Mouse (Mus musculus) c-Kit-positive CD71-positive TER-119-positive erythroid progenitor cells, embryonic 14.5 days (primary cell): ENCODE measurements around the gene Lrrfip2.

Experiments used
- DNase-seq: peaks from one replicate; pipeline ENCODE4 v3.0.0-alpha.2; 2013; ENCODE audit warnings: low spot score

Gene Lrrfip2

DNA sequence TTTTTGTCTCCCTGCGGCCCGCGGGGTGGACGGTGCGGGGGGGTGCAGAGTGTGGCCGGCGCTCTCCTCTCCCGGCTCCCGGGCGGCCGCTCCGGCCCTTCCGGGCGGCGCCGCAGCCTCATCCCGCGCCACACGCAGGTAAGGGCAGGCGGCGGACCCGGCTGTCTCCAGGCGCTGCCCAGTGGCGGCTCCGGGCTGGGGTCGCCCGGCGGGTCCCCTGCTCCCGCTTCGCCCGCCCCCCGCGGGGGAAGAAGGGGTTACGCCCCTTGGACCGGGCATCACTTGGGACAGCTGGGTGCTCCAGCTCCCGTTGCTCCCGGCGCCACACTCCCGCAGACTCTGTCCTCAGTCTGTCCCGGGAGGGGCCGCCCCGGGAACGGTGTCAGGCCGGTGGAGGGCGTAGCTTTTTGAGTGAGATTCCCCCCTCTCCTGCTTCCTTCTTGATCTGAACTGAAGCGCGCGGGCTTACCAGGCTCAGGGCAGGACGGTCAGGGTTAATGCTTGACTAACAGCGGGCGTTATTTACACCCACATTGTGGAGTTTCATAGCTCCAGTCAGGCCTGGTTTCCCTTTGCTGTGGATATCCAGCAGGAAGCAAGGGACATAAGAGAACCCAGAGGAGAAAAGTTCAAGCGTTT, 979 bp downstream of the Lrrfip2 start:
- DNase-seq: no peak

DNA sequence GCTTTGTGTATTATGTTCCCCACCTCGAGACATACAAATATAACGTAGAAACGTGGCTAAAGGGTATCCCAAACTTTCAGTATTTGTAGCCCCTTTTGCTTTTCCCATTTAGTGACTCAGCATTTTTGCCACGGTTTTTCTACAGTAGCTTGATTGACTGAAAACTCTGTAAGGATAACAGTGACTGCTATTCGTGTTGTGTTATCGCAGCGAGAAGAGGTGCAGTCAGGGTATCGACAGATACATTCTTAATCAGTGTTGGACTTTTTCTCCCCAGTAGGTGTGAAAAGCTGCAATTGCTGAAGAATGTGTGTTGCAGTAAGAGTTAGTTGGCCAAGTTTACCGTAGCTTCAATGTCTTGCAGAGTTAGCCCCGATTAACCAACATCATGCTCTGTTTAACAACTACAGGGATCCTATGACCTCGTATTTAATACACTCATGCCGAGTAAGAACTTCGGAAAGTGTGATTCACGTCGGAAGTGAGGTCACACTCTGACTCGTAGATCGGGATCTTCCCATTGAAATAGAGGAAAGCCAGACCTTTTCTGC, 1.6 kb downstream of the Lrrfip2 start:
- peak; percentile 64 for DNase-seq

DNA sequence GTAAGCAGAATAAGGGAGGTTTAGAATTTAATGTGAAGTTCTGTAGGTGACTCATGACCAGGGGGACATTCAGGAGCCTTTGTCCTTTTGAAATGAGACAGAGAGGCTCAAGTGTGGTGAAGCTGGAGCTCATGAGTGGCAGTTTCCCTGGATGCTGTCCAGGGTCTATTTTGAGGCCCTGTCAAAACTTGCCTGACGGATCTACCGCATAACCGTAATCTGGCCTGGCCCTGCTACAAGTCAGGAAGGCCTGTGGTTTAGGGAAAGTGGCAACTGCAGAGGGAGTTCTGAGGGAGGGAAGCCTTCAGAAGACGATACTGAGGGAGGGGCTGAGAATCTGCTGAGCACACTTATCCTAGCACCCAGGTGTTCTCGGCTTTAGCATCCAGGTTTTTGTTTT, 5.1 kb downstream of the Lrrfip2 start:
- DNase-seq: no peak

DNA sequence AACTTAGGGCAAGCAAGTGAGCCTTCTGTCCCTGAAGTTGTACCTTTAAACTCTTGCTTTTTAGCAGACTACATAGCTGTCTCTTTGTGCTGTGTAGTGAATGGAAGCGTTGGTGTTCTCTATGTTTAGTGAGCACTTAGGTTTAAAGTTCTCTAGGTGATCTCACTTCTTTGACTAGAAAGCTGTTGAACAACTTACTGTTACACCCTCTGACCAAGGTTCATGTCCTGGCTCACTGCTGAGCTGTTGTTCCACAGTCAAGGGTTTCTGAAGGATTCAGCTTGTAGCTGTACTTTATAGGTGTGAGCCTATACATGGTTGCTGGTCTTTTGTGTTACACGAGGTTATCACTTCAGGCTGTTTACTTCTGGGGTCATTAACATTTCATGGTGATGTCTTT, 5.9 kb downstream of the Lrrfip2 start:
- DNase-seq: no peak

DNA sequence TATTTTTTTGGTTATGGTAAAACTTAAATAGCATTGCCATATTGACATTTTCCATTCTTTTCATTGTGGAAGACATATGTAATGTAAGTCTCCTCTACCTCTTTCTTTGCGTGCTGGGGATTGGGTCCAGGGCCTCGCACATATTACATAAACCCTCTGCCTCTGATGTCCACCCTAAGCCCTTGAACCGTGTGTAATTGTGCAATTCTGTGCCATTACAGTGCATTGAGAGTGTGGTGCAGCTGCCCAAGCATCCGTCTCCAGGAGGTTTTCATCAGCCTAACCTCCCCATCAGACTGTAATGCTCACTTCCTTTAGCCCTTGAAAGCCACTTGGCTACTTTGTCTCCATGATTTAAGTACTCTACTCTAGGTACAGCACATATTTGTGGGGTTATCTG, 7.0 kb downstream of the Lrrfip2 start:
- DNase-seq: no peak

DNA sequence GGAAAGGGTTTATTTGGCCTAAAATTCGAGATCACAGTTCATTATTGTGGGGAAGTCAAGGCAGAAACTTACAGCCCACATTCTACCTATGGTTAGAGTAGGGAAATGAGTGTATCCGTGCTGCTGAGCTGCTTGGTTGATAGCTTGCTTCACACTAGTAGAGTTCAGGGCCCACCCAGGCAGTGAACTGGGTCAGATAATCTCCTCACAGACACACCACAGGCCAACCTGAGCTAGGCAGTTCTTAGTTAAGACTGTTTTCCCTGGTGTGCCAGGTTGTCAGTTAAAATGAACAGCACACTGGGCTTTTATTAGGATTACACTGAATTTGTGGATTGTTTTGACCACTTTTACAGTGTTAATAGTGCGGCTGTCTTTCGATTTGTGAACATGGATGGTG, 9.3 kb downstream of the Lrrfip2 start:
- peak; percentile 44 for DNase-seq

DNA sequence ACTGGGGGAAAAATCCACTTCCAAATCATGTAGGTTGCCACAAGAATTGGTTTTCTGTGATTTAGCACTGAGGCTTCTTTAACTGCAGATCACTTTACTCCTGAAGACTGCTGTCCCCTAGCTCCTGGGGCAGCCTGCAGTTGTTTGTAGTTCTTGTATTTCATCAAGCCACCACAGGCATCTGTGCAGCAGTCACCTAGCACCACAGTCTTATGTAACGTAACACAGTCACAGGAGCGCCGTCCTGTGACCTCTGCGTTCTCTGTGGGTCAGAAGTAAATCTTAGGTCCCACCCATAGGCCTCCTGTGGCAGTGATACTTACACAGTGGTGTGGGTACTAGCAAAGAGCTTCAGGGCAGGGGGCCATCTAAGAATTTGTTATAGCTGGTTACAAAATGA, 10.4 kb downstream of the Lrrfip2 start:
- DNase-seq: no peak

DNA sequence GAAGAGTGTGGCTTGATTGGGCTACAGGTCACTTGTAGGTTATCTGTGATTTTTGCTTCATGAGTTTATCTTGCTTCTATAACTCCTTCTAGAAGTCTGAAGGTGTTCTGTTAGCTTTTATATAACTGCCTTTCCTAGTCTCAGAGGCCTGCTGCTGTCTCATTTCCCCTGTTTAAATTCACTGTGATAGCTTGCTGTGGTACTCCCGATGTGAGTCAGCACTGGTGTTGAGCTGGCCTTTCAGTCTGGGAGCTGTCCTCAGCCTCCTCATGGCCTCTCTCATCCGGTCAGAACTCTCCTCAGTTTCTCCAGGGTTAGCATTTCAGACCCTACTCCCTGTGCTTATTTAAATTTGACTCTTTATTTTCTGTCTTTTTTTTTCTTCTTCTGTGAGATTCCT, 12.7 kb downstream of the Lrrfip2 start:
- DNase-seq: no peak

DNA sequence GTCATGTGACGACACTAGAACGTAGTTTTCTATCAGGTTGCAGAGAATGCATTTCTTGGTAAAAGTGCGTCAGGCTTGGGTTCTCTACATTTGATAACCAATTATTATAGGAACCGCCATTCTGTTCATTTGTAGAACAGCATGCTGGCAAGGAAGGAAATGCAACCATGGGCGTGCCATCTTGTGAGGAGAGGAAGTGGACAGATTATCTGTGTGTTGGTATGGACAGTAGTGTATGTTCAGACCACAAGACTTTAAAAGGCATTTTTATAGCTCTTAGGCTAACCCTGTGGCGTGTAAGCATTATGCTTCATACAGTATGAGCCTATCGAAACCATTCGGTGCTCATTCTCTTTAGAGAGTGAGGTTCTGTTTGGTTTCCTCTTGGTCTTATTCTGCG, 20.8 kb downstream of the Lrrfip2 start:
- no peak for DNase-seq

DNA sequence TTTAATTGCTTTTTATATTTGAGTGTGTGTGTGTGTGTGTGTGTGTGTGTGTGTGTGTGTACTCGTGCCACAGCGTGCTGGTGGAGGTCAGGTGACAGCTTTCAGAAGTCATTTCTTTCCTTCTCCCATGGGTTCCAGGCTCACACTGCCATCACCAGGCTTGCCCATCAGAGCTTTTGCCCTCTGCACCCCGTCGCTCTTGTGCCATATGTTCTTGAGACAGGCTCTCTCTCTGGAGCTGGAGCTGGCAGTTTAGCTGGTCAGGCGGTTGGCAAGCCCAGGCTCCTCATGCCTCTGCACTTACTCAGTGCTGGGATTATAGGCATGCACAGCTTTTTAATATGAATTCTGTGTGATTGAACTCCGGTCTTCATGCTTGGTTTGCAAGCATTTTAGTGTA, 25.3 kb downstream of the Lrrfip2 start:
- no peak for DNase-seq

DNA sequence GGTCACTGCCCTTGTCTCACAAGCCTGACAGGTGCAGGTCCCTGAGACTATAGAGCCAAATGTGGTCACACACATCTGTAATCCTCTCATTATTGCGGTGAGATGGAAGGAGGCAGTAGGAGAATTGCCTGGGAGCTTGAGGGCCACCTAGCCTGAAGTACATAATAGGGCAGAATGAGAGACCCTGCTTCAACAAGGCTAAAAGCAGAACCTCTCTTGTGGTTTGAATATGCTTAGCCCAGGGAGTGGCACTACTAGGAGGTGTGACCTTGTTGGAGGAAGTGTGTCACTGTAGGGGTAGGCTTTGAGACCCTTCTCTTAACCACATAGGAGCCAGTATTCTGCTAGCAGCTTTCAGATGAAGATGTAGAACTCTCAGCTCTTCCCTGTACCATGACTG, 26.0 kb downstream of the Lrrfip2 start:
- no peak for DNase-seq

DNA sequence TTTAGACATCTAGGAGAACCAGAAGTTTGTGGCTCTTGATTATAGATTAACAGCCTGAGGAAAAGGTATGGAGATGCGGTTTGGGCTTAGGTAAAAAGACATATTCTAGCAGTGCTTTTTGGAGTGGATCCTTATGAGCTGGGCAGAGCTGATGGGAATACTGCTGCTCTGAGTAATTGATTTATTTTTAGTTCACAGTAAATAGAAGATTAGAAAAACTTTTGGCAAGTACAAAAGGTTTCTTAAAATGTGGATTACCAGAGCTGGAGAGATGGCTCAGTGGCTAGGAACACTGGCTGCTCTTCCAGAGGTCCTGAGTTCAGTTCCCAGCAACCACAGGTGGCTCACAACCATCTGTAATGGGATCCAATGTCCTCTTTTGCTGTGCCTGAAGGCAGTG, 27.3 kb downstream of the Lrrfip2 start:
- DNase-seq: no peak

DNA sequence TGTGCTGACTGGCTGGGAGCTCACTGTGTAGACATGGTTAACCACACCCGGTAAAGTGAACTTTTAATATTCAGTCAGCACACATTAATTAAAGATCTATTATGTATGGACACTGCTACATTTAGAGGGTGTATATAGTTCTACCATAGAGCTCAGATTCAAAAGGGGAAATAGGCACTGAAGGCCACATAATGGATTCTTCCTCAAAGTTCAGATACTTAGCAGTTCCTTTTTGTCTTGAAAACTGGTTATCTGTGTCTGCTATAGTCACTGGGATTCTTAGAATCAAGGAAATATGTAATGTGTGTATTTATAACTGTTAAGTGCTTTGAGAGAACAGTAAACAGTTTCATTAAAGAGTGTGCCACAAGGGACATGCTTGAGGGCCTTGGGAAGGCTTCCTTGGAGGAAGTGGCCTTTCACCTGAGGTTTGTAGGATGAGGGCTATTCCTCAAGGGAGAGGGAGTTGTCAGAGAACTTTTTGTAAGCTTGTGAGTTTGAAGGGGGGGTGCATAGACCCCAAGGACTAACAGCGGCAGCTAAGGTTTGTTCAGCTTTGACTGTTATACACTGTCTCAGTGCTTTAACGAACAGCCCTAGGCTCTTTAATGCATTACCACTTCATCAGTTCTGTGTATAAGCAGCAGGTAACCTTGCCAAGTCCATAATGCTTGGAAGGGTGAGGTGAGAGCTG, 28.3 kb downstream of the Lrrfip2 start:
- DNase-seq: no peak

DNA sequence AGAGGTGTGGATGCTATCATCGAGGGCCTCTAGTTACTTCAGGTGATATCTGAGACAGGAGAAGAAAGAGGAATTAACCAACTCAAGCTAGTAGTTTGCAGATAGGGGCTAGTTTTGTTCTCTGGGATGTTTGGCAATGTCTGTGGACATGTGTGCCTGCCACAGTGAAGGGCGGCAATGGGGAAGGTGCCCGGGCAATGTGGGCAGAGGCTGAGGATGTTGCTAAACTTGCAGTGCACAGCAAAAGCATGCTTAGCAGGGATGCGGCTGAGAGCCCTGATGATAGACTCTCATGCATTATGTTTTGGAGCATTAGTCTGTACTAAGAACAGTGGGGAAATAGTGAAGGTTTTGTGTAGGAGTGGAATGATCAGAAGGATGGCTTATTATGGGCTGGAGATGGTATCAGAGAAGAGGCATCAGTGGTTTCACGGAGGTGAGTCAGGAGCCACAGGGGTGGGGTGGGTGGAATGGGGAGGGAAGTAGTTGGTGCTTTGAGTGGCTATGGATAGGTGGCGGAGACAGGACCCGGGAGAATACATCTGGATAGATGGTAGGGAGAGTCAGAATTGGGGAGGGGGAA, 28.9 kb downstream of the Lrrfip2 start:
- DNase-seq: no peak

DNA sequence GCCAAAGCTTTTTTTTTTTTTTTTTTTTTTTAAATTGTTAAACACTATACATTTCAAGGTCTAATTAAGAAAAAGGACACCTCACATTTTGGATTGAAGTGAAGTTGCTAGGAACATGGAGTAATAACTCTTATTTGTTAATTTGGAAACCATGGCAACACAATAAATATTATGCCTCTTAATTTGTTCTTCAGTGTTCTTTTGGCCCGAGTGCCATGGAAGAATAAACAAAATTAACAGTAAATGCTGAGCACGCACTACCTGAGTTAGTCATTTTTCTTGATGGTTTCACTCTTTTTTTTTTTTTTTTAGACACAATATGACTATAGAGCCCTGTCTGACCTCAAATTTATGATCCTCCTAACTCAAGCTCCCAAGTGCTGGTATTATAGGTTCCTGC, 30.6 kb downstream of the Lrrfip2 start:
- DNase-seq: no peak

DNA sequence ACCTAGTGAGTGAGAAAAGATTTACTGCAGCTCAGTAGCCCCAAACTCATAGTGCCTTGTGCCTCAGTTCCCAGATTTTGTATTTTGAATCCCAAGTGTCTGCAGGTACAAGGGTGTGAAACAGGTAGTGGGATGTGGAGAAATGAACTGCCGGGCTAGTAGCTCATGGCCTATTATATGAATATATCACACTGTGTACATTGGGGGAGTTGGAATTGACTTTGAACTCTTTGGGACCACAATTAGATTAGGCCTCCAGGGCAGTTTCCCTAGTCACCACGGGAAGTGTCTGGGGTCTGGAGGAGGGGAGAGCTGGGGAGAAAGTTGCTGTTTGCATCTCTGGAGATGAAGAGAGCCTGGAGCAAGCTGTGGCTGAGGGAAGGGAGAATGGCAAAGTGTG, 31.0 kb downstream of the Lrrfip2 start:
- no peak for DNase-seq

DNA sequence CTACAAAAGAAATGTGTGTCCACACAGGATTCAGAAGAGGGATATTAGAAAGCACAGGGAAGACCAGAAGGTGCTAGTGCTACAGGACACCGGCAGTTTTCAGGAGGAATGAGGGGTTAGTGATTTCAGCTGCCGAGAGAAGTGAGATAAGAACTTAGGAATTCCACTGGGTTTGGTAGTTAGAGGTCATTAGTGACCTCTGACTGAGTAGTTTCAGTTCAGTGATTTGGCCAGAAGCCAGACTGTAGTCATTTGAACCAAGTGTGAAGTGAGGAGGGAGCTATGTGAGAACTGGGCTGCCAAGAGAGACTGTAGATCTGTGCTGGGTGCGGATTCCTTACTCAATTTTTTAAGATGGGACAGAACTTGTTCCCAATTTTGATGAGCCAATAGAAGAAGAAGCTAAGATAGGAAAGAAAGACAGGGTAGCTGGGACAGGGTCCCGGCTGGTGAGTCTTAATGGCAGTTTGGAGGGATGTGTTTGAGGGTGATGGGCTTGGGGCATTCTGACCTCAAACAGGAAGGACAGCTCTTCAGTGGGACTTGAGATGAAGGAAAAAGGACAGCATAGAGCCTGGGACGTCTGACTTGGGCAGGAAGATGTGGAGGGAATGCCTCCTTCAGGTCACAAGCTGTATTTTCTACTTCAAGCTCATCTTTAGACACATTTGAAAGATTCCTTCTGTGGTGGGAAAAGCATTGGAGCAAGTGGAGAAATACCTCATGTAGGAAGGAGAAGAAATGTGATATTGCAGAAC, 32.0 kb downstream of the Lrrfip2 start:
- DNase-seq: no peak

DNA sequence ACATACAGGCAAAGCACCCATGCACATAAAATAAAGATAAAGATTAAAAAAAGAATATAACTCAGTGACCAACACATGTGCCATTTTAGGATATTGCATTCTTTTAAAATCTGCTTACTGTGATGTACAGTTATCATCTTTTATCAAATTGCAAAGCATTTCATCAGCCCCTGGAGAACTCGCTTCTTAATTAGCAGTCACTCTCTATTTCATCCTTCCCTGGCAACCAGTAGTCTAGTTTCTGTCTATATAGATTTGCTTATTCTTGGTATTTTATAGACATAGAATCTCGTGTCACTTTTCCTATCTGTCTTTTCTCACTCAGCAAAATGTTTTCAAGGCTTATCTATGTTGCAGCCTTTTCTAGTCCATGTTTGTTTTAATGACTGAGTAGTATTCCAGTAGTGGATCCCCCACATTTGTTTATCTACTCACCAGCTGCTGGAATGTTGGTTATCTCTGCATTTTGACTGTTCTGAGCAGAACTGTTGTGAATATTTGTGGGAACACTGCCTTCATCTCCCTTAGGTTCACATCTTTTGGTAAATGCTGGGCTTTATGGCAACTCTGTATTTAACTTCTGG, 35.0 kb downstream of the Lrrfip2 start:
- no peak for DNase-seq

DNA sequence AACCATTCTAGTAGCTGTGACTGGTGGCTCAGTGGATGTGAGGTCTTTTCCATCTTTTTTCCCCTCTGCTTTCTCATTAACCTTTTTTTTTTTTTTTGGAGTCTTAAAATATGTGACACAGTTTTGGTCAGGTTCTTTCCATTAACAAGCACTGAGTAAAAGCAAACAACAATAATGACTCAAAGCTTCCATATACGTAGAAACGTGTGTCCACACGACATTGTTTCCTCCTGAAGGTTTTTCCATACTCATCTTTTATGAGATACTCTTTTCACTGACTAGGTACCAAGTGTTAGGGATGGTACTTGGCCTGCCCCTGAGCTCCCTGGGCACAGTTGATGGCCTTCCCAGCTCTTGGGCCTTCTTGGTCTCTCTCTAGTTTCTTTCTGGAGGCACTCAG, 35.6 kb downstream of the Lrrfip2 start:
- DNase-seq: no peak

DNA sequence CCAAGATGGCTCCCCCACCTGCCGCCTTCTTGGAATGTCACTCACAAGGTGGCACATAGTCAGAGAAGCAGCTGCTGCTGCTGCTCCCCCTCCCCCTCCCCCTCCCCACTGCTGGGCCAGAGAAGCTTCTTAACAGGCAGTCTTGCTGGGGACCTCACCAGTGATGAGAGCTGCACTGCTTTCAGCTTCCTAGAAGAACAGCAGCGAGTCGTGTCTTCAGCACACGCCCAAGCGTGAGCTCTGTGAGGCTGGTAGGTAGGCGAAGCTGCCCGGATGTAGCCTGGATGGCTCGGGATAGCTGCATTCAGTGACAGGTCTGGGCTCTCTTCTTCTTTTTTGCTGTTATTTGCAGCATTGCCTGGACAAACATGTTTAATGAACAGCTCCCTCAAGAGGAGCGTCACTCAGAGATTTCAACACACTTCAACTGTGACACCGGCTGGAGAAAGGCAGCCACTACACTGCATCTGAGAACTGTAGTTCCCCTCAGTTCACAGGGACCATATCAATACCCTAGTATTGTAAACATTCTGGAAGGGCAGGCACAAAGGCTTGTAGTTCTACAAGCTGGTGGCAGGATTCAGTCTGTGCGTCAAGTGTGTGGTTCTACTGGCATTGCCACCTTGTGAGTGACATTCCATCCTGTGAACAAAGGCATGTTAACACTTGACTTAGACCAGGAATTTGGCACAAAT, 38.5 kb downstream of the Lrrfip2 start:
- no peak for DNase-seq

DNA sequence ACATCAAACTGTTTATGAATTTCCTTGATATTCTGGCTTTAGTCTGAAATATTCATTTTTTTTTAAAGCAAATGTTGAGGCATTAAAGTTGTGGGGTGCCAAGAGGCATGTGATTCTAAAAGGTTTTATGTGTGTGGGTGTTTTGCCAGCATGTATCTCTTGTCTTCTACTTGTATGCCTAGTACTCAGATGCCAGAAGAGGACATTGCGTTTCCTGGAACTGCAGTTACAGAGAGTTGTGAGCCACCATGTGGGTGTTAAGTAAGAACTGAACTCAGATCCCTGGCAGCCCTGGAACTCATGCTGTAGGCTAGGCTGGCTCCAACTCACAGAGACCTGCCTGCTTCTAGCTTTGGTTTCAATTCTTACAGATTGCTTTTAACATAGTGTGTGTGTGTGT, 42.2 kb downstream of the Lrrfip2 start:
- no peak for DNase-seq

DNA sequence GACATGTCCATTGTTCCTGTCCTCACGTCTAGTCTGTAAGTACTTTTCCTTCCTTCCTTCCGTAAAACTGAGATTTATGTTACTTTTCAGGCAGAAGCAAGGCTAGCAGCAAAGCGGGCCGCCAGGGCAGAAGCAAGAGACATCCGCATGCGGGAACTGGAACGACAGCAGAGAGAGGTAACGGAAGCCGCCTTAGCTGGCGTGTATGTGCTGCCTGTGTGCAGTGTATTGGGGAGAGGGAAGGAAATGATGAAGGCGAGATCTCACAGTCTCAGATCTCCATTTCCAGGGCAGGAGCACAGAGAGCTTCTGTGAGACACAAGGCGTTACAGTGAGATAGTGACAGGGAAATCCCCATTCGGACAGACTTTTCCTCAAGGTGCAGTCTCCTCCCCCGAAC, 43.8 kb downstream of the Lrrfip2 start:
- DNase-seq: no peak
